Mouse (Mus musculus) midbrain, embryonic 15.5 days (tissue): Measurements from ENCODE around the gene Lfng. TPM values are rescaled to one million over a fixed set of nuclear protein-coding genes. Genes with fewer than 3 reads are reported as not detected.

Experiments used
- ATAC-seq: fragments of 200-750 bp; cut with Nextera tagmentation; replicated peaks from 2 replicates; pipeline ENCODE4 v1.8.0; 2017; ENCODE audit warnings: moderate TSS enrichment
- H3K27ac ChIP-seq: fragments of 300-500 bp; sonication (generic); 2 replicates; pipeline ENCODE4 v1.5.1; 2015; ENCODE audit warnings: mild to moderate bottlenecking, inconsistent platforms
- H3K27me3 ChIP-seq: fragments of 300-500 bp; sonication (generic); replicated peaks from 2 replicates; pipeline ENCODE4 v1.6.1; 2015; ENCODE audit warnings: inconsistent platforms
- H3K36me3 ChIP-seq: fragments of 300-500 bp; sonication (generic); replicated peaks from 2 replicates; pipeline ENCODE4 v1.6.1; 2015; ENCODE audit warnings: inconsistent platforms
- H3K4me1 ChIP-seq: fragments of 300-500 bp; sonication (generic); 2 replicates; pipeline ENCODE4 v1.6.1; 2015; ENCODE audit warnings: inconsistent platforms
- H3K4me2 ChIP-seq: fragments of 300-500 bp; sonication (generic); 2 replicates; pipeline ENCODE4 v1.6.1; 2015; ENCODE audit warnings: inconsistent platforms, mild to moderate bottlenecking, moderate library complexity
- H3K4me3 ChIP-seq: fragments of 300-500 bp; sonication (generic); 2 replicates; pipeline ENCODE4 v1.5.1; 2015; ENCODE audit warnings: mild to moderate bottlenecking, inconsistent platforms
- H3K9ac ChIP-seq: fragments of 300-500 bp; sonication (generic); 2 replicates; pipeline ENCODE4 v1.6.1; 2015; ENCODE audit warnings: mild to moderate bottlenecking, inconsistent platforms
- H3K9me3 ChIP-seq: fragments of 300-500 bp; sonication (generic); 2 replicates; pipeline ENCODE4 v1.6.1; 2016; ENCODE audit warnings: inconsistent platforms
- whole genome bisulfite sequencing: fragments of 180-500 bp; shearing (Covaris S2); methylation state at CpG from one replicate; pipeline ENCODE4 v1.1.7; 2015; ENCODE audit warnings: mixed read lengths; 5-methylcytosine and 5-hydroxymethylcytosine counted together
- polyA plus RNA-seq: library from polyadenylated mRNA; unstranded; fragments of >200 nt; fragmentation: Nextera tagmentation; extraction: Ambion mirVana; gene quantifications from 2 replicates; pipeline ENCODE4 v1.2.1, GENCODE M21; 2015

Lfng gene
- 20.4 and 21.8 TPM in 2 replicates for polyA plus RNA-seq

DNA sequence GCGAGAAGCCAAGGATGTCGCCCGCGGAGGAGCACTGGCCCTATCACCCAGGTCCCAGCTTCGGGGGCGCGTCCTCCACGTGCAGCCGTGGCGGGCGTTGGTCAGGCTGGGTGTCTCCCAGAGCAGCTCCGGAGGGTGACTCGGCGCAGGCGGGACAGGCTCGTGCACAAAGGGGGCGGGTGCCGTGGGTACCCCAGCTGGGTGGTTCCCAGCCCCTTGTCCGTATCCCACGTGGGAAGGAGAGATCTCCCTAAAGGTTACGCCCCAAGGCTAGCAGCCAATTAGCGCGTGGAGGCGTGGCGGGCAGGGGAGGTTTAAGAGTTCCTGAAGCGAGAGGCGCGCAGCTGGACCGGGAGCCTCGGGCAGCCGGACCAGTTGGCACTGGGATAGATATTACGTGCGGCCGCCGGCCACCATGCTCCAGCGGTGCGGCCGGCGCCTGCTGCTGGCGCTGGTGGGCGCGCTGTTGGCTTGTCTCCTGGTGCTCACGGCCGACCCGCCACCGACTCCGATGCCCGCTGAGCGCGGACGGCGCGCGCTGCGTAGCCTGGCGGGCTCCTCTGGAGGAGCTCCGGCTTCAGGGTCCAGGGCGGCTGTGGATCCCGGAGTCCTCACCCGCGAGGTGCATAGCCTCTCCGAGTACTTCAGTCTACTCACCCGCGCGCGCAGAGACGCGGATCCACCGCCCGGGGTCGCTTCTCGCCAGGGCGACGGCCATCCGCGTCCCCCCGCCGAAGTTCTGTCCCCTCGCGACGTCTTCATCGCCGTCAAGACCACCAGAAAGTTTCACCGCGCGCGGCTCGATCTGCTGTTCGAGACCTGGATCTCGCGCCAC lies at the start of gene Lfng:
Gene Lfng (plus strand): TSS at position 320 of the 835 bp plus-strand sequence.
- peak within 1 kb of the TSS; percentile 47 for H3K9ac ChIP-seq
- H3K4me1 ChIP-seq, result peaks cover 49% of the 10 kb centered on the region
- peak within 1 kb of the TSS; percentile 89 for H3K4me2 ChIP-seq
- H3K9me3 ChIP-seq, result no peaks in the 10 kb centered on the region
- under 1% methylated on average over 91 of the region's 91 CpGs for WGBS
- ATAC-seq, result peak; percentile 37
- H3K36me3 ChIP-seq, result no peaks in the 10 kb centered on the region
- H3K27ac ChIP-seq, result peak within 1 kb of the TSS; percentile 81
- peak within 1 kb of the TSS; percentile 49 for H3K4me3 ChIP-seq
- peaks cover 9% of the 10 kb centered on the region for H3K27me3 ChIP-seq

DNA sequence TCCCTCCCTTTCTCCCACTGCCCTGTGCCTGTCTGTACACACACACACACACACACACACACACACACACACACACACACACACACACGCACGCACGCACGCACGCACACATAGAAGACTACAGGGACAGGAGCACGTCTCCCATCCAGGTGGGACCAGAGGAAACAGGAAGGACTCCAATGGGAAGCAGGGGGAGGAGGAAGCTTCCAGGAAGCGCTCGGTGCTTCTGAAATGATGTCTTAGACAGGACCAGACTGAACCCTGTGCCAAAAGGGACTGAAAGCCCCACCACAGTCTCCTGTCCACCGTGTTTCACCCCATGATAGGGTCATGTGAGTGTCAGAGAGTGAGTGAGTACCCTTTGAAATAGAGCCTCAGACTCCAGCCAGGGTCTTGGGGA lies 44.5 kb upstream of the Lfng start:
- no peaks in the 10 kb centered on the region for H3K27me3 ChIP-seq
- ATAC-seq, result no peak
- H3K27ac ChIP-seq, result no peak overlapping the region
- no peaks in the 10 kb centered on the region for H3K36me3 ChIP-seq
- H3K9ac ChIP-seq, result no peak overlapping the region
- no peak overlapping the region for H3K4me3 ChIP-seq
- 85% methylated on average over 9 of the region's 9 CpGs for WGBS
- no peak overlapping the region for H3K4me2 ChIP-seq
- no peaks in the 10 kb centered on the region for H3K4me1 ChIP-seq
- no peaks in the 10 kb centered on the region for H3K9me3 ChIP-seq

DNA sequence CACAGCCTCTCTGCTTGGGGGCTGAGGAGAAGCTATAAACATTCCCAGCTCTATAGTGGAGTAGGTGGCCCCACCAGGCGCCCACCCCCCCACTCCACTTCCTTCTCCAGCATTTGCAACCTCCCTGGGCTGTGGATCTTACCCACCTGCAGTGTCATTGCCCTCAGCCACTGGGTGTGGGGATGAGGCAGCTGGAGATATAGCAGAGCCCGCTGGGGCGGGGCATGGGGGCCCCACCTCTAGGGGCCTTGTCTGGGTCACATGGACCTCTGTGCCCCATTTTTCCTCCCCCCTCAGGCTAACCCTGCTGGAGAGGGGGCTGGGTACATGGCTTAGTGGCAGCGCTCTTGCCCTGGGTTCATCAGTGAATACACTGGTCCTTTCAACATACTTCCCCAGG lies 42.2 kb upstream of the Lfng start, which contains the start of gene Grifin:
Gene Grifin (minus strand): TSS at position 176 of the 400 bp plus-strand sequence.
- ATAC-seq, result no peak
- H3K9me3 ChIP-seq, result no peaks in the 10 kb centered on the region
- no peak within 1 kb of the TSS for H3K9ac ChIP-seq
- H3K4me3 ChIP-seq, result no peak within 1 kb of the TSS
- H3K4me1 ChIP-seq, result peaks cover 4% of the 10 kb centered on the region
- no peak within 1 kb of the TSS for H3K27ac ChIP-seq
- no peak within 1 kb of the TSS for H3K4me2 ChIP-seq
- 83% methylated on average over 4 of the region's 4 CpGs for WGBS
- no peaks in the 10 kb centered on the region for H3K36me3 ChIP-seq
- no peaks in the 10 kb centered on the region for H3K27me3 ChIP-seq

DNA sequence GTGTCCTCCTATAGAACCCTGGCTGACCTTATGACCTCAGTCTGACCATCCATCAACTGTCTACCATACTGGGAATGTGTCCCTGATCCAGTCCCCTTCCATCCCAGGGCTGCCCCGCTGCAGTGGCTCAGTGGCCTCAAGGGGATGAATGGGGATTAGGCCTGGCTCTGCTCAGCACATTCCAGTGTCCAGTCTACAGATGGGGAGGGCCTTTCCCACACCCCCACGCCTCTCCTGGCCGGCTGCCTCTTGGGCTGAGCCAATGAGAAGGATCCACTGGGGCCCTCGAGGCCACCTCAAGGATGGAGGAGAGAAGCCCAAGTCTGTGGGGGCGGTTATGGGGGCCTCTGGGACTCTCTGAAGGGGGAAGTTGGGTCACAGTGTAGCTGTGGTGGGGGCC lies 41.7 kb upstream of the Lfng start:
- Histone ChIP-seq H3K27me3 (no peaks in the 10 kb centered on the region), H3K9ac (no peak overlapping the region), H3K9me3 (no peaks in the 10 kb centered on the region), H3K4me3 (no peak overlapping the region), H3K36me3 (no peaks in the 10 kb centered on the region), H3K27ac (no peak overlapping the region), H3K4me2 (no peak overlapping the region), H3K4me1 (peaks cover 4% of the 10 kb centered on the region)
- WGBS, result 22% methylated on average over 5 of the region's 5 CpGs
- peak; percentile 44; the same call in 1 of the 2 replicates for ATAC-seq

DNA sequence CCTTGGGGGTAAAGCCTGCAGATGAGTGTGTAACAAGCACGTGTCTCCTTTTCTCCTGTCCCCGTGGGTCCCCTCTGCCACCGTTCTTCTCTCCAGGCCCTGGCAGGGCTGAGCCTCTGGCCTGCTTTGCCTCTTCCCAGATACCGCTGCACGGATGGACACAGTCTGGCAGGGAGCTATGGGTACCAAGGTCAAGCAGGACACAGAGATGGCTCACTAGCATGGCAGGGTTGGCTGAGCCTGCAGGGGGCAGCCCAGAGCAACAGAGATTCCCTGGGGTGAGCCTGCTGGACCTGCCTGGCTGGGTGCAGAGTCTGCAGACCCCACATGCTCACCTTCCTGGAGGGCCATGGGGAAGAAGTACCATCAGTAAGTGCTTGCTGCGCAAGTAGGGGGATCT lies 41.3 kb upstream of the Lfng start:
- peak; percentile 46; the same call in 1 of the 2 replicates for ATAC-seq
- Histone ChIP-seq H3K4me2 (no peak overlapping the region), H3K4me1 (peaks cover 4% of the 10 kb centered on the region), H3K36me3 (no peaks in the 10 kb centered on the region), H3K27ac (no peak overlapping the region), H3K9me3 (no peaks in the 10 kb centered on the region), H3K4me3 (no peak overlapping the region), H3K9ac (no peak overlapping the region), H3K27me3 (no peaks in the 10 kb centered on the region)
- 53% methylated on average over 6 of the region's 6 CpGs for WGBS

DNA sequence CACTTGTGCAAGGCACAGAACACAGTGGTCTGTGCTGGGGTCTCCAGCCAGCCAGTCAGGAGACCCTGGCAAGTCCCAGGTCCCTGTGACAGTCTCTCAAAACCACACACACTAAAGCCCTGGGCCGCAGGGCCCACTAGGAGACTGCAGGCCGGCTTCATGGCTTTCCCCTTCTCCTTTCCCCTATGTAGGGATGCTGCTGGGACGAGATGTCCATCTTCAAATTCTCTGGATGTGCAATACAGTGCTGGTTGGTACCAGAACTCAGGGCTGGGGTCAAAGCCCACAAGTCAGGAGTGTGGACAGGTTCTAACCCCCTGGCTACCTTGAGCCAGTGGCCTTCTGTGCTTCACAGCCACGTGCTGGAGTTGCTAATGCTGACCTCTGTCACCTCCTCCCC lies 40.8 kb upstream of the Lfng start:
- H3K4me2 ChIP-seq, result no peak overlapping the region
- peaks cover 4% of the 10 kb centered on the region for H3K4me1 ChIP-seq
- no peak overlapping the region for H3K9ac ChIP-seq
- no peaks in the 10 kb centered on the region for H3K27me3 ChIP-seq
- 65% methylated on average over 4 of the region's 4 CpGs for WGBS
- no peak for ATAC-seq
- no peak overlapping the region for H3K4me3 ChIP-seq
- no peaks in the 10 kb centered on the region for H3K9me3 ChIP-seq
- H3K36me3 ChIP-seq, result no peaks in the 10 kb centered on the region
- H3K27ac ChIP-seq, result no peak overlapping the region

DNA sequence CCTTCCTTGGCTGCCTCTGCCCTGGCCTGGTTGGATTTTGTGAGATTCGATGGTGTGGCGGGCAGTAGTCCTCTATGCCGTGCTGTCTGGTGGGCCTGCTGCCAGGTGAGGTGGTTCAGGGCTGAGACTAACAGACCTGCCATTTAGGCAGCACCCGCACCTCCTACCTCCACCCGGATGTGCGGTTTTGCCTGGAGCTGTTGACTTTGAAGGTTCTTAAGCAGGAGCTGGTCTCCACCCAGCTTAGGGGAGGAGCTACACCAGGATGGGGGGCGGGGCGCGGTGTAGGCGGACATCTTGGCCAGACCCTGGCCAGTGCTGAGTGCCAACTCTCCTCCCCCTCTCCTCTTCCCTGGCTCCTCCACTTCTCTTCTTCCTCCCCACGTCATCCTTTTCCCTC lies 39.8 kb upstream of the Lfng start:
- ATAC-seq, result no peak
- H3K9ac ChIP-seq, result no peak overlapping the region
- no peak overlapping the region for H3K27ac ChIP-seq
- 63% methylated on average over 11 of the region's 11 CpGs for WGBS
- H3K27me3 ChIP-seq, result no peaks in the 10 kb centered on the region
- peaks cover 4% of the 10 kb centered on the region for H3K4me1 ChIP-seq
- H3K9me3 ChIP-seq, result no peaks in the 10 kb centered on the region
- H3K36me3 ChIP-seq, result no peaks in the 10 kb centered on the region
- H3K4me3 ChIP-seq, result no peak overlapping the region
- no peak overlapping the region for H3K4me2 ChIP-seq

DNA sequence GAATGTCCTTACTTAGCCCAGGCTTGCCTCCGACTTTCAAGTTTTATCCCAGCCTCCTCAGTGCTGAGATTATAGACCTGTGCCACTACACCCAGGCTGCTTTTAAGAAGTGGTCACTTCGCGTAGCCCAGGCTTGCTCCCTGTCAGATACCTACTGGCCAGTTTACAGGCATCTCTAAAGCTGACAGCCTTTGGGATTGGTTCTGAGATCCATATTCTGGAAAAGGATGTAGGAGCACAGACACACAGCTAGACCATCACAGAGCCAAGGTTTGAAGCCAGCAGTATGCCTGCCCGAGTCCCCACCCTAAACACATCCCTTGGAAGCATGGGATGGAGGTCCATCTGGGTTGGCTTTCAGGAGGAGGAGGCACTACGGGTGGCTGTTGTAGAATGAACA lies 39.4 kb upstream of the Lfng start:
- WGBS, result 92% methylated on average over 5 of the region's 5 CpGs
- Histone ChIP-seq H3K9me3 (no peaks in the 10 kb centered on the region), H3K4me1 (peaks cover 4% of the 10 kb centered on the region), H3K9ac (no peak overlapping the region), H3K27me3 (no peaks in the 10 kb centered on the region), H3K36me3 (no peaks in the 10 kb centered on the region), H3K4me3 (no peak overlapping the region), H3K27ac (no peak overlapping the region), H3K4me2 (no peak overlapping the region)
- no peak for ATAC-seq

DNA sequence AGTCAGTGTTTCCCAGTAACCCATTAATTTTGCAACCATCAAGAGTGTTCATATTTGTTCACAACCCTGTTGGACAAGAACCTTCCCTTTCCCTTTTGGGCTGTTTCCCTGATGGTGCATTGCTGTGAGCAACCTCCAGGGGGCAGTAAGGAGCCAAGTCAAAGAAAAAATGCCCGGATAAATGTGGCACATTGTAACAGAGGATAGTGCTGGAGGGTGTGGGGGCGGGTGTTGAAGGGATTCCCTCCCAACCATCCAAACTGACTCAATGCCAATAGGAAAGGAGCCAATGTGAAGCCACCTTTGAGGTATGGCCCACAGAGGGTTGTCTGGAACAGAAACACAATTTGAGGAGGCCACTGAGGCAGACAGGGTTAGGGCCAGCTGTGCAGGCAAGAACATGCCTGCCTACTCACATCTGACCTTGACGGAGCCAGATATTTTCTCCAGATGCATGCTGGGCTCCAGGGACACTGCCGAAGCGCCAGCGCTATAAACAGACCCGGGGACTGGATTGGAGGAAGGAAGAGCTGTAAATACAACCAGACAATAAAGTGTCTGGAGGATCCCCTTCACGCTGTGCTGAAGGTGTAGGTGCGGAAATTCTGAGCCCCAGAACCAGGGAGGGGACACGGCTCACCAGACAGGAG lies 38.7 kb upstream of the Lfng start:
- no peaks in the 10 kb centered on the region for H3K9me3 ChIP-seq
- no peak overlapping the region for H3K27ac ChIP-seq
- WGBS, result 44% methylated on average over 10 of the region's 10 CpGs
- no peaks in the 10 kb centered on the region for H3K27me3 ChIP-seq
- peaks cover 4% of the 10 kb centered on the region for H3K4me1 ChIP-seq
- H3K36me3 ChIP-seq, result no peaks in the 10 kb centered on the region
- ATAC-seq, result no peak
- no peak overlapping the region for H3K4me2 ChIP-seq
- no peak overlapping the region for H3K4me3 ChIP-seq
- H3K9ac ChIP-seq, result no peak overlapping the region

DNA sequence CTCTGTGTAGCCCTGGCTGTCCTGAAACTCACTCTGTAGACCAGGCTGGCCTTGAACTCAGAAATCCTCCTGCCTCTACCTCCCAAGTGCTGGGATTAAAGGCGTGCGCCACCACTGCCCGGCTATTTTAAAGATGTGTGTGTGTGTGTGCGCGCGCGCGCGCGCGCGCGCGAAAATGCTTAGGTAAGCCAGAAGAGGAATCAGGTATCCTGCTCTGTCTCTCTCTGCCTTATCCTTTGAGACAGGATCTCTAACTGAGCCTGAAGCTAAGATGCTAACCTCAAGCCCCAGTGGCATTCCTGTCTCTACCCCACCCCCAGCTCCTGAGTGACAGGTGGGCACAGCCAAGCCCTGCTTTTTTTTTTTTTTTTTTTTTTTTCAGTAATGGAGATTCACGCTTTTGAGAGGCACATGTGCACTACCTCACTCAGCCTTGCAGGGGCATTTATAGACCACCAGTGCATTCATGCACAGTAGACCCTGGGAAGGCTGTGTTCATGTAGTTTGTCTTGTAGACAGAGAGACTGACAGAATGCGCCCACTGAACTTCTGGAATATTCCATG lies 38.0 kb upstream of the Lfng start:
- H3K27ac ChIP-seq, result no peak overlapping the region
- no peak overlapping the region for H3K4me2 ChIP-seq
- no peak overlapping the region for H3K9ac ChIP-seq
- no peaks in the 10 kb centered on the region for H3K36me3 ChIP-seq
- no peaks in the 10 kb centered on the region for H3K9me3 ChIP-seq
- peaks cover 4% of the 10 kb centered on the region for H3K4me1 ChIP-seq
- WGBS, result 89% methylated on average over 16 of the region's 16 CpGs
- H3K27me3 ChIP-seq, result no peaks in the 10 kb centered on the region
- ATAC-seq, result no peak
- H3K4me3 ChIP-seq, result no peak overlapping the region

DNA sequence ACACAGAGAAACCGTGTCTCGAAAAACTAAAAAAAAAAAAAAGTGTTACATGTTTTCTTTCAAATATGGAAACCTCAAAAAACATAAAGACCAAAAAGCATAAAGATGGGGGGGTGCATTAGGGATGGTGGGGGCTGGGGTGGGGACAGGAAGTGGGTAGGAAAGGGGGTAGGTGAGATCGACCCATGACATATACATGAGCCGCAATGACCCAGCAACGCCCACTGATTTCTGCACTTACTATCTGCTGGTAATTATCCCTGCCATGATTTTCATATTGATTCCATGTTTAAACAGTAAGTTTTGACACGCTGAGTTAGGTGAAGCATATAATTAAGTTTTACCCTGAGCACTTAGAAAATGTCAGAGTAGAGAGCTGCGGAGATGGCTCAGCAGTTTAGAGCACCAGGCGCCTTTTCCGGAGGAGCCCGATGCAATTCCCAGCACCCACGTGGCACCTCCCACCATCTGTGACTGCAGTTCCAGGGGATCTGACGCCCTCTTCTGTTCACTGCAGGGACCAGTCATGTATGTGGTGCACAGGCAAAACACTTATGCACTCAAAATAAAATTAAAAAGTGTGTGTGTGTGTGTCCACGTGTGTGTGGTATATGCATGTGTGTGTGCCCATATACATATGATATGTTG lies 36.8 kb upstream of the Lfng start:
- H3K27me3 ChIP-seq, result no peaks in the 10 kb centered on the region
- no peak overlapping the region for H3K4me3 ChIP-seq
- ATAC-seq, result no peak
- H3K4me2 ChIP-seq, result no peak overlapping the region
- no peak overlapping the region for H3K27ac ChIP-seq
- peaks cover 4% of the 10 kb centered on the region for H3K4me1 ChIP-seq
- no peaks in the 10 kb centered on the region for H3K36me3 ChIP-seq
- H3K9me3 ChIP-seq, result no peaks in the 10 kb centered on the region
- no peak overlapping the region for H3K9ac ChIP-seq
- WGBS, result 89% methylated on average over 13 of the region's 13 CpGs

DNA sequence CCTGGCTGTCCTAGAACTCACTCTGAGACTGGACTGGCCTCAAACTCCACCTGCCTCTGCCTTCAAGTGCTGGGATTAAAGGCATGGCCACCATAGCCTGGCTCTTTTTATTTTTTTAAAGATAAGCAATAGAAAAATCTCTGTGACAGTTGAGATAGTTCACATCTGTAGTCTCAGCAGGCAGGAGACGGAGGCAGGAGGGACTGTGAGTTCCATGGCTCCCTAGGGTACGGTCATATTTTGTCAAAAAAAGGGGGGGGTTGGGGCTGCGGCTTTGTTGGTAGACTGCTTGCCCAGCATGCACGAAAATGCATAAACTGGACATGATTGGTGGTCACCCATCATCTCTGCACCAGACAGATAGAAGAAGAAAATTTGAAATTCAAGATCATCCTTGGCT lies 35.9 kb upstream of the Lfng start:
- Histone ChIP-seq H3K4me1 (peaks cover 4% of the 10 kb centered on the region), H3K36me3 (no peaks in the 10 kb centered on the region), H3K9me3 (no peaks in the 10 kb centered on the region), H3K4me2 (no peak overlapping the region), H3K27ac (no peak overlapping the region), H3K4me3 (no peak overlapping the region), H3K9ac (no peak overlapping the region), H3K27me3 (no peaks in the 10 kb centered on the region)
- WGBS, result 60% methylated on average over 4 of the region's 4 CpGs
- no peak for ATAC-seq
